Mouse (Mus musculus): ENCODE measurements at regions not wholly inside any gene's neighbourhood (a gene's known extent, or its start where the extent isn't known, plus 50 kb on each side); places are given as distances from the start of the nearest gene placed in this dataset.

DNA sequence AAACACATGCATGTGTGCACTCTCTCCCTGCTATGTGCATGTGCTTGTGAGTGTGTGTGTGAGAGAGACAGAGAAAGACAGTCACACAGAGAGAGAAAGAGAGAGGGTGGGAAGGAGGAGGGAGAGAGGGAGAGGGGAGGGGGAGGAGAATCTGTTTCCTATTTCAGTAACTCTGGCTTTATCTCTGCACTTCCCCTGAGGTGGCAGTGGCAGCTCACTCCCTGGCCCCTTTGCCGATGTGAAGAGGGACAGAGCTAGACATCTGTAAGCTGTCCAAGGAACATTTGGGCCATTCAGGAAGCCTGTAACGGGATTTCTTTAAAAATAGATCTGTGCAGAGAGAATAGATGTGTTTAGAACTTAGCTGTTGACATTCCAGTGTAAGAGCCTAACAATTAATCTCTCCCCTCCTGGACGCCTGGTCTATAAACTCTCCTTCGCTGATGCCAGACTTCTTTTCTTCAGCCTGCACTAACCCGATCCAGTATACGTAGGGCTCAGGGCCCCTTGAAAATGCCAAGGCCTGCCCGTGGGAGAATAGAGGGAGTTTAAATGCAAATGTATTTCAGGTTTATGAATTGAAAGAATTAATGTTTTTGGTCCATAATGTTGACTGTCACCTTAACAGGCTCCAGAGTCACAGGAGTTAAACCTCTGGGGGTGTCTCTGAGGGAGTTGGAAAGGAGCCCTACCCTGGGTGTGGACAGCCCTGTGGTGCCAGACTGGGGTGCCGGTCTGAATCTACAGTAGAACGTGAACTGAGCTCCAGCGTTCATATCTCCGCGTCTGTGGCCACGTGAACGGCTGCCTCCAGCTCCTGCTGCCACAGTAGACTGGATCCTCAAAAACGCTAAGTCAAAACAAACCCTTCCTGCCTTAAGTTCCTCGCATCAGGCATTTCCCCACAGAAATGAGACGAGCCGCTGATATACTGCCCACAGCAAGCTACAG is 336.6 kb upstream of the Gm10131 start:
- DNase-seq: no peak

DNA sequence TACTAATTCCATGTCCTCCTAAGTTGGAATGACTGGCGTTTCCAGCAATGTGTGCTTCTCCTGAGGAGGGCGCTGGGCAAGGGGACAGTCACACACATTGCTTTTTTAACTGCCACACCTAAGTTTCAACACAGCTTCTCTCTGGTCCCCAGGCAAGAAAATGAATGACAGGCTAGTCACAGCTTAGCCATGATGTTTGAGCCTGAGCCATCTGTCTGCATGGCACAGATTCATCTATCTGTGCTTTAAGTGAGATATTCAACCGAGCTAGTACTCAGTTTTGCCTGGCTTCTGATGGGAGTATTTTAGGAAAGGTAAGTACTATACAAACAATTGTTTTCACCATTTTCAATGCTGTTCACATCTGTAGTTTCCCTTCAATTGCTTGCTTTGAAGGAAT is 331.2 kb upstream of the Gm10131 start:
- DNase-seq: no peak

DNA sequence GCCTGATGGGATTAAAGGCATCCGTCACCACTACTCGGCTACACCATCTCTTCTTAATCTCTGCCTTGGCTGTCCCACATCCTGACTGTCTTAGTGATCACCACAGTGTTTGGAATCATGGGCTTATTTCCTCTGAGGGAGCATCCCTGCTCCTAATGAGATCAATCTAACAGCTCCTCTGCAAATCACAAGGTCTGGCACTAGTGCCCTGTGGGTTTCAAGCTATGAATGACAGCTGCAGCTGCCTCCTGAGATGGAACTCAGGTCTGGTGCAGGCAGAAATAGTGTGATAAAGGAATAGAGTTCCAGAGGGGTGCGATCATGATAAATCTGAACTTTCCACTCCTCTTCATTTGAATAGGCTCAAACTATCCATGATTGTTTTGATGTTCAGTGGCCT is 330.2 kb upstream of the Gm10131 start:
- DNase-seq: no peak

DNA sequence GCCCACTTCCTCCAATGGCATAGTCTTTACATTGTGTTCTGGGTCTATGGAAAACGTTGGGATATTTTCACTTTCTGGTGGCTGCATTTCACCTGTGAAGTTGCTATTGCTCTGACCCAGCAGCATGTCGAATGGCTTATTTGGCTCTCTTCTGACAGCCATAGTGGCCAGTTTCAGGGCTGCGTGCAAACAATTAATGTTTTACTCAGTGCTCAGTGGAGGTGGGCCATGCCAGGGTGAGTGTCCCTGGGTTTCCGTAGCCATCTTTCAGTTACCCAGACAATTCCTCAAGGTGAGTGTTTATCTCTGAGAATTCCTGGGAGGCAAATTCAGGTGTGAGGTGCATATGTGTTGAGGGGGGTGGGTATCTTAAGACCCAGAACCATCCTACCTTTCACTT is 329.2 kb upstream of the Gm10131 start:
- no peak for DNase-seq

DNA sequence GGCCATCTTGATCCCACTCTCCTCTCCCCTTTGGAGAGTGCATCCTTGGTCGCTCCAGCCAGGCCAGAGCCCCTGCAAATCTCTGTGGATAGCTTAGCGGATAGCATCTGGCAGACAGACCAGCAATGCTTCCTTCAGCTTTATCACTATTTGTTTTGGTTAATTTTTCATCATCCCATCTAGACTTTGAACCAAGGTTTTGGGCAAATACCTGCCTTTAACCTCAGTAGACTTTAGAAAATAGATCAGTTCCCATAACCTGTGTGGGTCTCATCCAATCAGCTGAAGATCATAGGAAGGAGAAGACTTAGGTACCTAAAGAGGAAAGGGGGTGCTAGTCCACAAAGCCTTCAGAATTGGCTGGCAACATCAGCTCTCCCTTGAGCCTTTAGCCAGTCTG is 327.2 kb upstream of the Gm10131 start:
- no peak for DNase-seq

DNA sequence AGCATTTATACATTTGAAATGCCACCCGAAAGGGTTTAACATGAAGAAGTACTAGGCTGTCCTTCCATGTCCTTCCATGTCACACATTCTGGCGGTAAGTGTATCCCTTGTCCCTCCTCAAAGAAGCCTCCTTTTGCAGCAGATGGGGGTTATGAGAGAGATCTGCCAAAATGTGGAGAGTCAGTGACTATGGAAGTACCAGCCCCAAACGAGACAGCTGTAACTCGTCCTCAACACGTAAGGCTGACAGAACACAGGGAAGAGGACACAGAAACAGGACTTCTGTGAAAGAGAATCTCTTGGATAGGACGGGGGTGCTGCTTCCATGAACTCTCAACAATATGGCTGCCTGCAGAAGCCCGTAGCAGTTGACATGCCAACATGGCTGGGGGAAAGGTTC is 320.4 kb upstream of the Gm10131 start:
- DNase-seq: no peak

DNA sequence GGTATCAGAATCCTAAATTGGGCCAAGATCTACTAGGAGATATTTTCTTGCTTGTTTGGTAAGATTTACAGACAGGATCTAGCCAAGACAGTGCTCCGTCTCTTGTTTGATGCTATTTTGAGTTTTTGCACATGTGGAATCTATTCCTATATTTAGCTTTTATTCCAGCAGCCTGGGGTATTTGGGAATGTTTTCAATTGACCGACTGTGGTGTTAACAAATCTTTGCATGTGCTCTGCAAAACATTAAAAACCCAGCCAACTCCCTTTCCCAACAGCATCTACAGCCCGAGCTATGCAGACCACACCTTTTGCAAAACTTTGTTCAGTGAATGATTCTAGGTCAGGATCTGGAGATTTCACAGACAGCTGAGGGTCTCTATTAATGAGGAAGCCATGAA is 317.7 kb upstream of the Gm10131 start:
- no peak for DNase-seq

DNA sequence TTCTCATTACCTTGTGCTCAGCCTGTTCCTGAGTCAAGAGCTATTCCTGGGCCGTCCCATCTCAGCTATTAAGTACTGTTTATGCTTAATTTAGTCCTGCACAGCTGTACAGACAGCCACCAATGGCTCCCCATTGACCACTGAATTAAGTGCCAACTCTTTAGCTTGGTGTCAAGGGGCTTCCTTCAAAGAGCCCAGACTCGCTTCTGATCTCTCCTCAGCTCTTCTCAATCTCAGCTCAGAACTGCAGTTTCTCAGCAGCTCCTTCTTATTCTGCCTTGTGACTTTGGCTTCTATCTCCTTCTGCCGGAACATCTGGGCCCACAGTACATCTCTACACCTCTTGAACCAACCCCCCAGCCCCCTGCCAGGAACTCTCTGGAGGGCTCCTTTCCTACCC is 290.0 kb upstream of the Gm10131 start:
- no peak for DNase-seq

DNA sequence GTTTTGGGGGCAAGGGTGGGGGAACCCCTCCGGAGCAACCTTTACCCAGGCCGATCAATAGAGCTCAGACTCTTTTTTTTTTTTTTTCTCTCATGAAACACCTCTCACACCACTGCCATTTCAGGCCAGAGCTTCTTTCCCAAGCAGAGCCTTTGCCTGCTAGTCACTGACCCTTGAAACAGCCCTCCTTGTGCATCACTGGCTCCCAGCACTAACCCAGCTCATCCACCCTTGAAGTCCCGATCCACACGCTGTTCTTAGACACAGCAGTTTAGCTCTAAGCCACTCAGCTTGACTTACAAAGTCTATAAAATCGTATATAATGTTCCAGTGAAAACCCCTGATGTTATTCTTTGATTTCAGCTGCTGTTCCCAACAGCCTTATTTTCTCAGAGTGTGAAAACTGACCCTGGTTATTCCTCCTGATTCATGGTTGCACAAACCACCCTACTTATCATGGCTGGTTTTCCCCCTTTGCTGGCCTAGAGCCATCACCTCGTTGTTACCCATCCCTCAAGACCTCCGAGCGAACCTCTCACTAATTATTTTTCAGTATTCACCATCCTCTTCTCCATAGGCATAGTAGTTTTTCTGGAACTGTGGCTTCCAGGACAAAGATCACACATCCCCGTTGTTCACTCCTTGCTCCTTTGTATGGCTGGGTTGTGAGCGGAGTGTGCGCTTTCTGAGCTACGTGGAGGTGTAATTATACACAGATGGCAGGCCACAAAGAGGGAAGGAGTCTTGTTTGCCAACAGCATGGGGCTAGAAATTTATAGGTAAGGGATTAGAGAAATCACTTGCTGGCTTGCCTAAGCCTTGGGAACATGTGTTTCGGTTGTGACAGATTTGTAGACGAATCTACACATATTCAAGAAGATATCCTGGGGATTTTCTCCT is 287.6 kb upstream of the Gm10131 start:
- no peak for DNase-seq

DNA sequence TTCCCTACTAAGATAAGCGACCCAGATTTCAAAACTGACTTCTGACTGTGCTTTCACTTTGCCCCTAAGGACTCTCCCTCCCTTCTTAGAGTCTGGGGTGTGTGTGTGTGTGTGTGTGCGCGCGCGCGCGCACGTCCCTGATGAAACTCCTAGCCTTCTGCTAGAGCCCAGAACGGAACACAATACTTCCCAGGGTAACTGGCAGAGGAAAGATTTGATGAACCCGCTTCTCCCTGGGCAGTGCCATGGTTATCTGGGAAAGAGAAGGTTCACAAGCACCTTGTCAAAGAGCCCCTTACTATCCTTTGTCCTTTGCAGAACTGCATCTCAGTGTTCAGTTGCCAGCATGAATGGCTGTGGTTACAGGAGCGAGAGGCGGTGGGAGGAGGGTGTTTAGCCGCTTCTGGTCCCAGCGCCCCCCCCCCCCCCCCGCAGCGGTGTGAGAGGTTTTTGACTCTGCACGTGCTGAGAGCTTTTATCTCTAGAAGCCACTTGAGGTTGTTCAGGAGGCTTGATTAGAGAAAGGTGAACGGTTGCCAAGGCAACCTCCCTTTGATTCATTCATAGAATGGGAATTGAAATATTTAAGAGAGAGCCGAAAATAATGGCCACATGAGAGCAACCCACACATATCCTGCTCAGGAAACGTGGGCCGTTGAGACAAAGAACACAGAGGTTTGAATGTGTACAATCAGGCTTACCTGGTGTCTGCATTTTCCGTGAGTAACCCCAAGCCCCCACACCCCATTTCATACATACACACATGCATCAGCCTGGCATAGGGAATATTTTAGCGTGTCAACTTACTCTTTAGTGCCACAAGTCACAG is 286.3 kb upstream of the Gm10131 start:
- DNase-seq: no peak

DNA sequence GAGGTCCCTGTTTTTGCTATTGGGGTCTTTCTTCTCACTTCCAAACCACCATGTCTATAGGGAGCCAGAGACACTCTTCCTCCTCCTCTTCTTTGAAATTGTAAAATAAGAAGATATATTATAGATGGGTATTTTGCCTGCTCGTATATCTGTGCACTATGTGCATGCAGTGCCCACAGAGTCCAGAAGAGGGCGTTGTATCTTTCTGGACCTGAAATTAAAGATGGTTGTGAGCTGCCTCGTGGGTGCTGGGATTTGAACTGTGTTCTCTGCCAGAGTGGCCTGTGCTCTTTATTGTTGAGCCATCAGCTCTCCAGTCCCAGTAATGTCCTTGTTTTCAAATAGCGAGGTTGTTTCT is 285.7 kb upstream of the Gm10131 start:
- no peak for DNase-seq

DNA sequence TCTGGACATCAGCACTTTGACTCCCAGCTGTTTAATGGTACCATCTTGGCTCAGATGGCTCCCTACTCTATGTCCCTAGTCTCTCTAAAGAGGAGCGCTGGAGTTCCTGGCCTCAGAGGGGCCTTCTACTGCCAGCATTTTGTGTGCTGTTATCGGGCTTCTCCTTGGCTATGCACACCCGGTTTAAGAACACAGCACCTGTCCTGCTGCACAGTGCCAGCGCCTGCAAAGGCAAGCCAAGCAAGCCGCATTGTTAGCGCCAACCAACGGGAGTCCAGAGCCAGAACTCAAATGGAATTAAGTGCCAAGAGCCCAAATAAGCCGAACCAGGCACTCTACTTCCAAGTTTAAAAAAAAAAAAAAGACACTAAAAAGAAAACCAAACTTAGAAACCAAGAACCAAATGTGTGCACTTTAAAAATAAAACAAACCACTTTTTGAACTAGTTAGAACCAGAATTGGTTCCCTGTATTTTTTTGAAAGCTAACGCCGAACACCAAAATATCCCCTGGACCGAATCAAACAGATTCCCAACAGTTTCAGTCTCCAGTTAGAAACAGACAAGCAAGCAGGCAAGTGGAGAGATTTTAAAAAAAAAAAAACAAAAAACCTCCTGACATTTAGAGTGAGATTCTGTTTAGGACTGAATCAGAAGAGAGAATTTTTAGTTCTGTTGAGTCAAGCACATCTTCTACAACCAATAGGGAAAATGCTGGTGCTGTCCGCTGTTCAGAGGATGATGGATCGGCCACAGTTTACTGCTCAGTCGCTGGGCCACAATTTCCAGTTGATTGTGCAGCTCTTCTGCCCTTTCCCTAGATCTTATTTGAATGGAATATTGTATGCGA is 281.7 kb upstream of the Gm10131 start:
- peak; percentile 45 for DNase-seq

DNA sequence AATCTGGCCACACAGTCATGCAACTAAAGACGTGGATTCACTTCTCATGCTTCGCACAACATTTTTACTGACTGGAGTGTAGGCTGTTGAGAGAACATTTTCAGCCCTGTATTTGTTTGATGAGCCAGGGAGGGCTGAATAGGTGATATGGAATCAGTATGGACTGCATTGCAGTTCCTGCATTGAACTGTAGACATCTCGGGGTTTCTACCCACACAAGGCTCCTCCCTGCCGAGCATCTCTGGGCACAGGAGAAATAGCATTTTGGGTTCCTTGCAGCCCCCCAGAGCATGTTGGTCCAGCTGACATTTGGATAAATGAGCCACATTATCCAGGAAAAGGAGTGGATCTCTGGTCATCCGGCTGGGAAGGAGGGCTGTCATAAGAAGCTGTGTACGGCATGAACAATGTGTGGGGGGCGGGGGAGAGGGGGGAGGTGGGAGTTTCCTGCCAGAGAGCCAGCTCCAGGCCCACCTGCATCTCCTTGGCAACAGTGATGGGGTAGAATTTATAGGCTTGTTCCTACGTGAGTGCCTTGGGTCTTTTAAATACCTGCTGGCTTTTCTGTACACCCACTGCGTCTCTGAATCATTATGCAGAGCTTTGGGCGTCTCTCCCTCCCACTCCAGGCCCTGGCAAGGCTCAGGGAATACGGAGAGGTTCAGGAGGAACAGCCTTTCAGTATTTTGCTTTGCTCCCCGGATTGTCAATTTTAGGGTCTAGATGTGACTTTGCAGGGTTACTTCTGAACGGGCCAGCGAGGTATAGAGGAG is 280.9 kb upstream of the Gm10131 start:
- no peak for DNase-seq

DNA sequence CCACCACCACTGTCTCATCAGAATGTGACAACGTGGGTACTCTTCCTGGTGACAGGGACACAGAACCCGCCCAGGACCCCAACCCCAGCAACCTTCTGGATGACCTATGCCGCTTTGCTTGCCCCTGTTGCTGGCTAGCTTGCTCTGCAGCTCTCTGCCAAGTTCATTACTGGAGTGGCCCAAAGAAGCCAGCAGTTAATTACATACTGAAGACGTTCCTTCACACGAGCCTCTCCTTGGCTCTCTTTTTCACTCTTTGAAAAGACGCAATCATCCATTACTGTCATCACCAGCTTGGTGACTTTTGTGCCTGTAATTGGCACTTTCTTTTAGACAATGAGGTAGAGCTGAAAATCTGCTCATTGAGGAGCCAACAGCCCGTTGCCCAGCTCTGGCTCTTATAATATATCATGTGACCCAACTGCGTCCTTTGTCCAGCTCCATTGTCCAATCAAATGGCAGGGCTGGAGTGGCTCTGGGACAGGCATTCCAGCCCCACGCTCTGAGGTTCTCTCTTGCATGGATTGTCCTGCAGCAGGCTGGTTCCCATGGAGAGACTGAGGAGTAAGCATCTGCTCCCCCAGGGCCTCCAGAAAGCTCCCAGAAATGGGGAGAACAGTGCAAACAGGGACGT is 274.4 kb upstream of the Gm10131 start:
- no peak for DNase-seq

DNA sequence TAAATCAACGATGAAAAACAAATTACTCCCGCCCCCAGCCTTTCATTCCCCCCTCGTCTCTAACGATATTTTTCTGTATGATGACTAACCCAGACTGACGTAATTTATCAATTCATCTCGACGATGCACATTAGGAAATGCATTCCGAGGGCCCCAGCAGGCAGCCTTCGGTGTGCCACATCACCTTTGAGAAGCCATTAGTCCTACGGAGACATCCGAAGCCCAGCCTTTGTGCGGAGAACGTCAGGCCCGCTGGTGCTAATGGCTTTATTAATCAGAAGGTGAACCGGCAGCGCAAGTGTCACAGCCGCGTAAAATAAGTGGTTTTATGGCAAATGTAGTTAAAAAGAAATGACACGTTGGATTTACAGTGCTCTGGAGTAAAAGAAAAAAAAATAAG is 269.1 kb upstream of the Gm10131 start:
- no peak for DNase-seq

DNA sequence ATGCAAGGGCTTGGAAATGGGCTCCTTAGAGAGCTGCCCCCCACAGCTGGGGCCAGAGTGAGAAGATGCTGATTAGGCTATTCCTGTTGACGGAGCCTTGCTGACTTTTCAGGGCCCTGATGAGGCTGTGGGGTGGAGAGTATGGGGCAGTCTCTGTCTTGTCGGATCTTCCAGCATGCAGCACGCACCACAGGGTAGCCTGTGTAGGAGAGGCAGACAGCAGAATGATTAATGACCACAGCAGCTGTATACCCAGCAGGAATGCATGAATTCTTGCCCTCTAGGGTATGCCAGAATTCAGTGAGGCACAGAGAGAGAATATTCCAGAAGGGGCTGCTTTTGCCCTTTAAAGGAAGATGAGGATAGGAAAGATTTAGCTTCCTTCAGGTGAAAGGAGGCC is 265.6 kb upstream of the Gm10131 start:
- no peak for DNase-seq

DNA sequence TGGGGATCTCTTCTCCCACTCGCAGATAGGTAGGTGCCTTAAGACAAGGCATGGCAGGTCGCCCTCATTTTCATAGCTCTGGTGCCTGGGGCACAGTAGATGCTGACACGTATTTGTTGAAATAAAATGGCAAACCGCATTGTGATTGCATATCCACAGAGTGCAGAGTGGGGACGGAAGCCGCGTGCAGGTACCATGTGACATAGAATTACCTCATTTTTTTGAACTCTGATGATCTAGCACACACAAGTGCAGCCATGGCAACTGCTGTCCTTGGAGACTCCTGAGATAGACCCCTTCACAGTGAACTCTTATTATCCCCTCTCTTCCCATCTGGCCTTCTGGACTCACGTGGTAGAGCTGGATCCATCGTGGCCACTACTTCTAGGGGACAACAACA is 262.7 kb upstream of the Gm10131 start:
- DNase-seq: no peak

DNA sequence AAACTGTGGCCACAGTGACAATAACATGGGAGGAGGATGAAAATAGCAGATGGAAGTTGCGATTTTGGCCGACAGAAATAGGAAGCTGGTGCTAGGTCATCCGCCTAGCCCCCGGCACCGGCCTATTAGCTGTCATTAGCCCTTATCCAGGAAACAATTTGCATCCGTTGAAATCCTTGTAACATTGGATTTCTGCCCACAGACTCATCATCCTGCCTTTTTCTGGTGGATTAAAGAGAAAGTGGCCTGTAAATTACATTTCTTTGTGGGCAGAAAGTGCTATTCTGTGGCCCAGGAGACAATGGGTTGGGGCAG is 261.1 kb upstream of the Gm10131 start:
- no peak for DNase-seq

DNA sequence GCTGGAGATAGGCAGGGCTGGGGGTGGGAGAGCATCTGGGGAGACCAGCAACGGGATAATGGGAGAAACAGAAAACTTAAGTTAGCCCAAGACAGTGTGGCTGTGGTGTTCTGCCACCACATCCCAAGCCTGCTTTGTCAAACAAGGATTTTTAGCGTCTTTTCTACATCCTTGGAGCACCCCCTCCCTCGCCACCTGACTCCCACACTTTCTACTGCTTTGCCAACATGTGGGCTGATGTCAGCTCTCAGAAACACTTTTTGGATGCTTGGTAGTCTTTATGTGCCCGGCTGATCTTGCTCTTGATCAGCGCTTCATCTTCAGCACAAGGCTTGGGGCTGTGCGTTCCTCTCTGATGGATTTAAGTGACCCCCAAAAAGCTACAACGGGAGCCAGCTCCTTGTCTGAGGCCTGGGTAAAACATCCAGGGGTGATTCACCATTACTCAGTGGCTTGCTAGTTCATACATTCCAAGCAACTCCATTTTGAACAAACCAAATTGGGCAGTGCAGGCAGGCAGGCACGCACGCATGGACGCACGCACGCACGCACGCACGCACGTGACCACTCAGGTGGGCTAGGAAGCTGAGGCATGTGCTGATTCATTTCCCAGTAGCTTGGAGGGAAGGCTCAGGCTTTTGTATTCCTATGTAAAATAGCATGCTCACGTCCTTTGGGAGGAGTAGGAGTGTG is 260.6 kb upstream of the Gm10131 start:
- DNase-seq: no peak

DNA sequence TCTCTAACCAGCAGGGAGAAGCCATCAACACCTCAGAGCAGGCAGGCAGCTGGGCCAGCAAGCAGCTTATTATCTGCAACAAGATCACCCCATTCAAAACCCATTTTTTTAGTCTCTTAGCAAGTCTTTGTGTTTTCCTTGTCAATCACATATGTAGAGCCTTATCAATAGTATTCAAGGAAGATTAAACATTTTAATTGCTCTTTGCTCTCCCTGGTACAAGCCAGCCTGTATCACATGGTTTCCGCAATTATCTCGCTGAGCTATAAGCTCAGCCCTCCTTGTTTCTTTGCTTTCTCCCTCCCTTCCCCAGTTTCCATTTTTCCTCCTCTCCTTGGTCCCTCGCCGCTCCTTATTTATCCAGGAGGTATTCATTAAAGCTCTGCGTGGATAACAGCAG is 259.9 kb upstream of the Gm10131 start:
- no peak for DNase-seq

All from right cerebral cortex, postnatal 4 days (tissue).